Mouse (Mus musculus): ENCODE measurements around the gene Rhox4d.
"Not testable (repeated sequence)": the region's sequence is repeated elsewhere in the genome, so short reads cannot be mapped to it uniquely, and the experiment has no call there.

Gene Rhox4d

DNA sequence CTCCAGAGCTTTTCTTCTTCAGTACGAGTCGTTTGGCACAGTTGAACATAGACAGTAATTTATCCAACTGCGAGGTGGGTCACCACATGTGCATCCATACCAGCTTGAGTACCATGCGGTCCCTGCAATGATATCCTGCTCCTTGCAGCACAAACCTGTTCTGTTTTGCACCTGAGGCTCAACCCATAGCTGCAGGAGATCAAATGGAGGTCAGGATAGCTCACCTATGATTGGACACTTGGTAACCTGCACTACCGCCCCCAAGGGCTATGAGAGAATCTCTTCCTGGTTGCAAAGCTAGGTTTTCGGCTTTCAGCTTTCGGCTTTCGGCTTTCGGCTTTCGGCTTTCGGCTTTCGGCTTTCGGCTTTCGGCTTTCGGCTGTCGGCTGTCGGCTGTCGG lies at the start of gene Rhox4d:
TSS of gene Rhox4d (plus strand) at position 301 of the 400 bp plus-strand sequence.
- DNase-seq, result not testable (repeated sequence)

DNA sequence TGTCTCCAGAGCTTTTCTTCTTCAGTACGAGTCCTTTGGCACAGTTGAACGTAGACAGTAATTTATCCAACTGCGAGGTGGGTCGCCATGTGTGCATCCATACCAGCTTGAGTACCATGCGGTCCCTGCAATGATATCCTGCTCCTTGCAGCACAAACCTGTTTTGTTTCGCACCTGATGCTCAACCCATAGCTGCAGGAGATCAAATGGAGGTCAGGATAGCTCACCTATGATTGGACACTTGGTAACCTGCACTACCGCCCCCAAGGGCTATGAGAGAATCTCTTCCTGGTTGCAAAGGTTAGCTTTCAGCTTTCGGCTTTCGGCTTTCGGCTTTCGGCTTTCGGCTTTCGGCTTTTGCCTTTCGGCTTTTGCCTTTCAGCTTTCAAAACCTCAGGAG lies 34.1 kb upstream of the Rhox4d start, which contains the start of gene Rhox4c:
TSS of gene Rhox4c (plus strand) at position 301 of the 400 bp plus-strand sequence.
- not testable (repeated sequence) for DNase-seq

DNA sequence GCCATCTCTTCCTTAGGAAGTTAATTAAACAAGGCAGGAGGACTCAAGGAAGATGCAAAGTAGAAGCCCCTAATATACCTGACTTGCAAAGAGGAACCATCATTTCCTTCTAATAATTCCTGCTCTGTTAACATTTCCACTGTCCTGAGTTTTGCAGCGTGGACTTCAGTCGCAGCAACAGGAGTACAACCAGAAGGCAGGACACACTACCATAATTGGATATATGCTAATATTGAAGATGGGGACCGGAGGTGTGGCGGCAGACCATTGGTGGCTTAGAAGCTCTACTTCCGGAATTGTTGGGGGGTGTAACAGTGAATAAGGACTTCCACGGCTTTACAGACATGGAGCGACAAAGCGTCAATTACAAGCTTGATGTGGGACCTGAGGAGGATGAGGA lies 16.0 kb downstream of the Rhox4d start, which contains the start of gene Rhox2e:
TSS of gene Rhox2e (plus strand) at position 301 of the 400 bp plus-strand sequence.
- not testable (repeated sequence) for DNase-seq

DNA sequence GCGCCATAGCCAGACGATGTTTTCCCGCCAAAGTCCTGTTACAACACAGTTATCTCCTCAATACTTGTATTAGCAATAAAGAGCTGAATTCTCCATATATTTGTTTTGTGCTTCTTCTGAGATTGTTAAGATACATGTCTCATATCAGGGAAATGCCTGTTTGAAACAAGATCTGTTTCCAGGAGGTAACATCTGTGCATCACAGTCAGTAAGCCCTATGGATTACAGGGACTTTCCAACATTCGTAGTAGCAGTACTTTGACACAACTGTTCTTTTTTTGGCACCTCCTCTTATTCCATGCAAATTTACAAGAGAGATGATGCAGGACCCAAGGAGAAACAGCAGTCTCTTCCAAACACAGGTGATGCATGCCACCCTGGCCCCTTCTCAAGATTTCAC lies 27.6 kb downstream of the Rhox4d start, which contains the start of gene Rhox3e:
TSS of gene Rhox3e (plus strand) at position 301 of the 400 bp plus-strand sequence.
- DNase-seq, result not testable (repeated sequence)

DNA sequence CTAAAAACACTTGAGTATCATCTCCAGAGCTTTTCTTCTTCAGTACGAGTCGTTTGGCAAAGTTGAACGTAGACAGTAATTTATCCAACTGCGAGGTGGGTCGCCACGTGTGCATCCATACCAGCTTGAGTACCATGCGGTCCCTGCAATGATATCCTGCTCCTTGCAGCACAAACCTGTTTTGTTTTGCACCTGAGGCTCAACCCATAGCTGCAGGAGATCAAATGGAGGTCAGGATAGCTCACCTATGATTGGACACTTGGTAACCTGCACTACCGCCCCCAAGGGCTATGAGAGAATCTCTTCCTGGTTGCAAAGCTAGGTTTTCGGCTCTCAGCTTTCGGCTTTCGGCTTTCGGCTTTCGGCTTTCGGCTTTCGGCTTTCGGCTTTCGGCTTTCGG lies 43.0 kb downstream of the Rhox4d start, which contains the start of gene Rhox4e:
TSS of gene Rhox4e (plus strand) at position 301 of the 400 bp plus-strand sequence.
- not testable (repeated sequence) for DNase-seq

All from thymus, postnatal 4 days (tissue).